Mouse (Mus musculus): ENCODE measurements around the gene Hoxd4. TPM values are rescaled to one million over a fixed set of nuclear protein-coding genes. Genes with fewer than 3 reads are reported as not detected.
A peak's percentile ranks its signal among the peaks of the same experiment; 100 is the strongest.

Hoxd4 gene
- polyA plus RNA-seq, 1 experiment from 2014 or later: not detected

GRCm38 (mm10) chr2:74691995-74692807, 19.5 kb upstream of the Hoxd4 start:
- no peak for DNase-seq (ENCODE audit: low spot score)

GRCm38 (mm10) chr2:74692808-74693431, 18.8 kb upstream of the Hoxd4 start:
- DNase-seq (ENCODE audit: low spot score): no peak

- DNase-seq (ENCODE audit: low spot score): no peak
Observed at GRCm38 (mm10) chr2:74693432-74693827, 18.3 kb upstream of the Hoxd4 start.

GRCm38 (mm10) chr2:74694066-74694465, 17.7 kb upstream of the Hoxd4 start:
- DNase-seq (ENCODE audit: low spot score): peak; percentile 39

- DNase-seq (ENCODE audit: low spot score): no peak
Observed at GRCm38 (mm10) chr2:74695383-74695782, 16.3 kb upstream of the Hoxd4 start.

GRCm38 (mm10) chr2:74695813-74696430, 15.8 kb upstream of the Hoxd4 start:
- no peak for DNase-seq (ENCODE audit: low spot score)

GRCm38 (mm10) chr2:74696442-74697335, 15.0 kb upstream of the Hoxd4 start:
- no peak for DNase-seq (ENCODE audit: low spot score)

GRCm38 (mm10) chr2:74697567-74698121, 14.1 kb upstream of the Hoxd4 start, which contains the start of gene Hoxd9:
TSS of gene Hoxd9 (plus strand) at chr2:74697727.
- no peak for DNase-seq (ENCODE audit: low spot score)

- DNase-seq (ENCODE audit: low spot score): no peak
Observed at GRCm38 (mm10) chr2:74698201-74699052, 13.3 kb upstream of the Hoxd4 start.

GRCm38 (mm10) chr2:74699053-74699430, 12.7 kb upstream of the Hoxd4 start:
- DNase-seq (ENCODE audit: low spot score): no peak

GRCm38 (mm10) chr2:74699664-74700545, 11.8 kb upstream of the Hoxd4 start:
- DNase-seq (ENCODE audit: low spot score): no peak

- no peak for DNase-seq (ENCODE audit: low spot score)
Observed at GRCm38 (mm10) chr2:74700546-74701112, 11.1 kb upstream of the Hoxd4 start.

- DNase-seq (ENCODE audit: low spot score): peak; percentile 67
Observed at GRCm38 (mm10) chr2:74701949-74702819, 9.5 kb upstream of the Hoxd4 start.

- no peak for DNase-seq (ENCODE audit: low spot score)
Observed at GRCm38 (mm10) chr2:74702820-74703219, 8.9 kb upstream of the Hoxd4 start.

- no peak for DNase-seq (ENCODE audit: low spot score)
Observed at GRCm38 (mm10) chr2:74703317-74703716, 8.4 kb upstream of the Hoxd4 start.

GRCm38 (mm10) chr2:74703720-74704392, 7.9 kb upstream of the Hoxd4 start:
- DNase-seq (ENCODE audit: low spot score): no peak

- no peak for DNase-seq (ENCODE audit: low spot score)
Observed at GRCm38 (mm10) chr2:74704393-74704998, 7.2 kb upstream of the Hoxd4 start, which contains the start of gene Hoxd8. TSS of gene Hoxd8 (plus strand) at chr2:74704615.

Data from thymus, postnatal 0 days (tissue).